8 mouse cellular contexts compared by ENCODE assay signal in genomic region chrX:77810608-77811206, GRCm38 (mm10). TPM values are rescaled to one million over a fixed set of nuclear protein-coding genes. Genes with fewer than 3 reads are reported as not detected.
DNase-seq lines count a peak whose midpoint lies in the region; ATAC-seq lines count a peak whose summit lies in the region.

No protein-coding gene starts in this region.

- intact Hi-C loops in left cerebral cortex, postnatal 14 days (cut with DNase I), result loop anchor here (2.0 to 10.0 kb wide), 2 partner anchors 66 to 614 kb away; no protein-coding TSS in a partner anchor

- DNase-seq in adrenal gland, adult 2 months, result peak; percentile 78
- peak; percentile 68 for DNase-seq in embryo, embryonic 10.5 days (ENCODE audit: low spot score)
- DNase-seq in left cerebral cortex, postnatal 14 days (ENCODE audit: low spot score in 2 of 2), result peak; percentile 47 to 77
- peak; percentile 52 for DNase-seq in right cerebral cortex, postnatal 14 days

- no peaks in the 10 kb centered on the region for H3K4me1 ChIP-seq in intestine, embryonic 16.5 days (ENCODE audit: control insufficient read depth, insufficient read depth, low read length)
- no peaks in the 10 kb centered on the region; the same call in 1 of the 2 replicates for H3K4me1 ChIP-seq in megakaryocyte, embryonic 14.5 days

- H3K9ac ChIP-seq in intestine, embryonic 16.5 days (ENCODE audit: low read depth, low read length), result peak overlapping the region; percentile 53; the same call in 1 of the 2 replicates

- no peaks in the 10 kb centered on the region for H3K36me3 ChIP-seq in intestine, embryonic 16.5 days (ENCODE audit: control insufficient read depth, insufficient read depth, low read length)
- H3K36me3 ChIP-seq in megakaryocyte, embryonic 14.5 days (replicated peaks; ENCODE audit: low read length), result no peaks in the 10 kb centered on the region

- WGBS in intestine, embryonic 16.5 days, result 16% methylated on average over 17 of the region's 17 CpGs

- H3K9me3 ChIP-seq in intestine, embryonic 16.5 days (ENCODE audit: control insufficient read depth, low read length), result no peaks in the 10 kb centered on the region
- H3K9me3 ChIP-seq in megakaryocyte, embryonic 14.5 days, result no peaks in the 10 kb centered on the region

- peak overlapping the region; percentile 65 for H3K27ac ChIP-seq in intestine, embryonic 16.5 days (ENCODE audit: low read length)

- peak; percentile 95 for ATAC-seq in granulocyte monocyte progenitor cell, adult 5-6 weeks (replicated peaks; ENCODE audit: poor library complexity, severe bottlenecking)
- peak; percentile 88 for ATAC-seq in intestine, embryonic 16.5 days
- ATAC-seq in monocyte, adult 5-6 weeks (replicated peaks; ENCODE audit: insufficient number of reproducible peaks, low FRiP score, low TSS enrichment, poor library complexity, severe bottlenecking), result no peak

- peak overlapping the region; percentile 49 for H3K4me3 ChIP-seq in intestine, embryonic 16.5 days (ENCODE audit: low read length)
- peak overlapping the region; percentile 89 for H3K4me3 ChIP-seq in megakaryocyte, embryonic 14.5 days (replicated peaks)

- no peaks in the 10 kb centered on the region for H3K27me3 ChIP-seq in intestine, embryonic 16.5 days (replicated peaks; ENCODE audit: control insufficient read depth, insufficient read depth, low read length)
- H3K27me3 ChIP-seq in megakaryocyte, embryonic 14.5 days (replicated peaks), result peaks cover 3% of the 10 kb centered on the region

- H3K4me2 ChIP-seq in intestine, embryonic 16.5 days (ENCODE audit: low read depth, low read length), result peak overlapping the region; percentile 42; the same call in 1 of the 2 replicates

RNA-seq across cellular contexts. Expression of gene Prkx, which starts 14.6 kb away (rescaled TPM):
- total RNA-seq in adrenal gland, adult 2 months (2021), result 10 to 100 TPM; 12.6 to 18.4 TPM
- 11.6 and 12.7 TPM in 2 replicates for polyA plus RNA-seq in adrenal gland, adult 2 months (2012; rRNA removed)
- 6.7 and 9.1 TPM in 2 replicates for total RNA-seq in granulocyte monocyte progenitor cell, adult 5-6 weeks (2014; fragmentation: Nextera tagmentation)
- total RNA-seq in granulocyte monocyte progenitor cell, adult 5-6 weeks (2017), result 3.7 and 4.4 TPM in 2 replicates
- 8.4 and 8.5 TPM in 2 replicates for polyA plus RNA-seq in intestine, embryonic 16.5 days (2015; fragmentation: Nextera tagmentation; extraction: Ambion mirVana)
- total RNA-seq in left cerebral cortex, postnatal 14 days (2021), result 1 to 10 TPM; 8.7 to 9.7 TPM
- polyA plus RNA-seq in megakaryocyte, embryonic 14.5 days (2012; ENCODE audit: insufficient read depth, low replicate concordance), result 4.2 and 4.6 TPM in 2 replicates
- 46.7 to 56.2 TPM (median 49.5 TPM) in 3 replicates for total RNA-seq in monocyte, adult 5-6 weeks (2017)

RNA-seq across cellular contexts. Expression of gene Pbsn, which starts 42.7 kb away (rescaled TPM):
- total RNA-seq in adrenal gland, adult 2 months (2021), result not detected
- polyA plus RNA-seq in adrenal gland, adult 2 months (2012; rRNA removed), result not detected in 2 replicates
- total RNA-seq in granulocyte monocyte progenitor cell, adult 5-6 weeks (2014; fragmentation: Nextera tagmentation), result not detected in 2 replicates
- not detected in 2 replicates for total RNA-seq in granulocyte monocyte progenitor cell, adult 5-6 weeks (2017)
- polyA plus RNA-seq in intestine, embryonic 16.5 days (2015; fragmentation: Nextera tagmentation; extraction: Ambion mirVana), result not detected in 2 replicates
- total RNA-seq in left cerebral cortex, postnatal 14 days (2021), result not detected
- not detected in 2 replicates for polyA plus RNA-seq in megakaryocyte, embryonic 14.5 days (2012; ENCODE audit: insufficient read depth, low replicate concordance)
- total RNA-seq in monocyte, adult 5-6 weeks (2017), result not detected in 3 replicates

RNA-seq across cellular contexts. Expression of gene Gm14744, which starts 53.9 kb away (rescaled TPM):
- not detected for total RNA-seq in adrenal gland, adult 2 months (2021)
- not detected in 2 replicates for polyA plus RNA-seq in adrenal gland, adult 2 months (2012; rRNA removed)
- not detected in 2 replicates for total RNA-seq in granulocyte monocyte progenitor cell, adult 5-6 weeks (2014; fragmentation: Nextera tagmentation)
- total RNA-seq in granulocyte monocyte progenitor cell, adult 5-6 weeks (2017), result not detected in 2 replicates
- not detected in 2 replicates for polyA plus RNA-seq in intestine, embryonic 16.5 days (2015; fragmentation: Nextera tagmentation; extraction: Ambion mirVana)
- total RNA-seq in left cerebral cortex, postnatal 14 days (2021), result not detected
- not detected in 2 replicates for polyA plus RNA-seq in megakaryocyte, embryonic 14.5 days (2012; ENCODE audit: insufficient read depth, low replicate concordance)
- total RNA-seq in monocyte, adult 5-6 weeks (2017), result not detected in 3 replicates
